Mouse (Mus musculus) myocyte (in vitro differentiated cells): Measurements from ENCODE around the gene Nprl3.

Experiments used
- CEBPB ChIP-seq: IDR thresholded peaks from 2 replicates; pipeline ENCODE4 v1.6.1; 2011; ENCODE audit warnings: mild to moderate bottlenecking, moderate library complexity; ENCODE audit not compliant: poor library complexity, insufficient read depth, severe bottlenecking
- E2F4 ChIP-seq: IDR thresholded peaks from one replicate; pipeline ENCODE4 v1.6.1; 2011; ENCODE audit warnings: mild to moderate bottlenecking, control low read depth, moderate library complexity; ENCODE audit not compliant: insufficient read depth
- MAX ChIP-seq: IDR thresholded peaks from one replicate; pipeline ENCODE4 v1.6.1; 2011; ENCODE audit warnings: low read depth, mild to moderate bottlenecking, control low read depth
- MYOD1 ChIP-seq, 3 experiments: IDR thresholded peaks; one replicate each; pipeline ENCODE4 v1.6.1; 2011; ENCODE audit warnings: control low read depth in 2 of 3, low read depth in 2 of 3, mild to moderate bottlenecking in 2 of 3, moderate library complexity in 1 of 3; ENCODE audit not compliant: insufficient read length in 2 of 3, control insufficient read depth in 1 of 3
- MYOG ChIP-seq, 3 experiments: IDR thresholded peaks; one replicate each; pipeline ENCODE4 v1.6.1; 2011; ENCODE audit warnings: control low read depth in 2 of 3, low read depth in 2 of 3, mild to moderate bottlenecking in 2 of 3; ENCODE audit not compliant: insufficient read length in 2 of 3, control insufficient read depth in 1 of 3, insufficient read depth in 1 of 3
- POLR2A ChIP-seq: IDR thresholded peaks from one replicate; pipeline ENCODE4 v1.6.1; 2011; ENCODE audit warnings: low read depth, mild to moderate bottlenecking, control low read depth, moderate library complexity; ENCODE audit not compliant: insufficient read length
- POLR2AphosphoS2 ChIP-seq: IDR thresholded peaks from one replicate; pipeline ENCODE4 v1.6.1; 2011; ENCODE audit warnings: low read depth, control low read depth; ENCODE audit not compliant: insufficient read length
- REST ChIP-seq: IDR thresholded peaks from one replicate; pipeline ENCODE4 v1.6.1; 2011; ENCODE audit warnings: mild to moderate bottlenecking, control low read depth, moderate library complexity; ENCODE audit not compliant: insufficient read depth, insufficient read length
- SRF ChIP-seq: IDR thresholded peaks from one replicate; pipeline ENCODE4 v1.6.1; 2011; ENCODE audit warnings: low read depth; ENCODE audit not compliant: control insufficient read depth, insufficient read length
- TCF12 ChIP-seq: IDR thresholded peaks from one replicate; pipeline ENCODE4 v1.6.1; 2011; ENCODE audit warnings: mild to moderate bottlenecking, control low read depth; ENCODE audit not compliant: poor library complexity, insufficient read depth, severe bottlenecking
- TCF3 ChIP-seq: IDR thresholded peaks from one replicate; pipeline ENCODE4 v1.6.1; 2011; ENCODE audit warnings: low read depth, control low read depth; ENCODE audit not compliant: insufficient read length
- USF1 ChIP-seq: IDR thresholded peaks from one replicate; pipeline ENCODE4 v1.6.1; 2011; ENCODE audit warnings: low read depth, mild to moderate bottlenecking, control low read depth, moderate library complexity

DNA sequence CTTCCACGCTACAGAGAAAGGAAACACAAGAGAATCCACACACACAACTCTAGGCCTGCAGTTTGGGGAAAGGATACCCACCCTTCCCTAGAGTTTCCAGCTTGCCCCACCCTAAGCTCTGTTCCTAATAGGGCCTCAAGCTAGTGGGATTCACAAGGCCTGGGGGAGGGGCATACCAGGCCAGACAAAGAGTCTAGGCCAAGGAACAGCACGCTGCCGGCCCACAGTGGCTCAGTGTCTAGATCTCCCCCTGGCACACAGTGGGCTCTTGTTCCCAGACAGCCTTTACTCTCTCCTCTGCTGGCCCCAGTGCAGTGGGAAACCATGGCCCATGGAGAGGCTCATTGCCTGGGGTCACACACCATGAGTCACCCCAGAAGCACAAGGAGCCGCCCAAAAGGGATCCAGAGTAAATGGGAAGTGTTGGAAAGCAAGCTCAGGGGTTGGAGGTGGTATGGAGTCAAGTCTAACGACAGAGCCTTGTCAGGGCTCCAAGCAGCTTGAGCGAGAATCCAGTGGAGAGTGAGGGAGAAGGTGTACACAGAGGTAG is 48.9 kb downstream of the Nprl3 start:
- no peak for TF ChIP-seq POLR2A
- TF ChIP-seq USF1: no peak
- no peak for TF ChIP-seq E2F4
- TF ChIP-seq TCF12: no peak
- TF ChIP-seq MYOG (IDR thresholded peaks at IDR 0.05; ENCODE audit: control insufficient read depth in 1 of 3, insufficient read depth in 1 of 3, insufficient read length in 2 of 3, low read depth in 2 of 3): no peak
- TF ChIP-seq SRF: no peak
- TF ChIP-seq MAX: no peak
- no peak for TF ChIP-seq MYOD1 (IDR thresholded peaks at IDR 0.05; ENCODE audit: control insufficient read depth in 1 of 3, insufficient read length in 2 of 3, low read depth in 2 of 3)
- no peak for TF ChIP-seq POLR2AphosphoS2
- TF ChIP-seq CEBPB: no peak
- no peak for TF ChIP-seq REST
- TF ChIP-seq TCF3: no peak
